Mouse (Mus musculus): Measurements from ENCODE around the gene Tmem170. TPM values are rescaled to one million over a fixed set of nuclear protein-coding genes. Genes with fewer than 3 reads are reported as not detected.

Gene Tmem170
- 1 to 10 TPM; 4.1 to 4.3 TPM for total RNA-seq (2021)

DNA sequence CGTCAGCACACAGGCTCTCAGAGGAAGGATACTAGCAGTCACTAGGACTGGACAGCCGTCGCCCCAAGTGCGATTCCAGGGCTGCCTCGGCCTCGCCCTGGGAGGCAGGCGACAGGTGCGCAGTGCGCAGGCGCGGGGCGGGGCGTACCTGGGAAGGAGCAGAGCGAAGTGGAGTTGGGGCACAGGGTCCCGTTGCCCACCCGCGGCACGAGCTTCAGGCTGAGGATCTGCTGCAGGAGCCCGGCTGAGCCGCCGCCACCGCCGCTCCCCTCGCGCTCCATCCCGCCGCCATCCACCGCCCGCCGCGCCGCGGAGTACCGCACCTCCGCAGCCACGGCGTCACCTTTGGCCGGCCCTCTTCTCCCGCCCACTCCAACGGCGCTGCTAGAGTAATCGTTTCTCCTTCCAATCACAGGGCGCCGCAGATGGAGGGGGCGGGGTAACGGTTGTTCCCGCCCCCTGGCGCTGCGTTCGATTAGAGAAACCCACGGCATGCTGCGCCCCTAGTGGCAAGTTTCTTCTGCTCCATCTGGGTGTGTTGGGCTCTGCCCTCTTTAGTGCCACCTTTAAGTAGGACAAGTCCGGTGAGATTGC is at the start of gene Tmem170:
Gene Tmem170, minus strand, starts transcription at position 396 of the 594 bp plus-strand sequence.
- peak; percentile 94 to 99 for DNase-seq (ENCODE audit: extremely low spot score in 1 of 2, low spot score in 1 of 2)

DNA sequence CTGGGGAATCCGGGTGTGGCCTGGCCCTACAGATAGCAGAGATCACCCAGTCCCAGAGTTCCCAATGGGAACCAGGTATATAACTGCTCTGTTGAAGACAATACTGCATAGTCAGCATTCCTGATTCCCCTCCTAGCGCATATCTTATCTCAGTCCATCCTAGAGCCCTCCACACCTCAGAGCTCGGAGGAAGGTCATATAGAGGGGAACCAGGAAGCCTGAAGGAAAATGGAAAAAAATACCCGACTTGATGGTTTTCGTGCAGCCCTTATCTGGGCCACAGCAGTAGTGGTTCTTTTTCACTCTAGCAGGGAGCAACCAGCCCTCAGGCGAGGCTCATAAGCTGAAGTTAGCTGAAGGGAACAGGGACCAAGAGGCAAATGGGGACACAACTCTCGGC is 48.4 kb upstream of the Tmem170 start:
- no peak for DNase-seq (ENCODE audit: extremely low spot score in 1 of 2, low spot score in 1 of 2)

DNA sequence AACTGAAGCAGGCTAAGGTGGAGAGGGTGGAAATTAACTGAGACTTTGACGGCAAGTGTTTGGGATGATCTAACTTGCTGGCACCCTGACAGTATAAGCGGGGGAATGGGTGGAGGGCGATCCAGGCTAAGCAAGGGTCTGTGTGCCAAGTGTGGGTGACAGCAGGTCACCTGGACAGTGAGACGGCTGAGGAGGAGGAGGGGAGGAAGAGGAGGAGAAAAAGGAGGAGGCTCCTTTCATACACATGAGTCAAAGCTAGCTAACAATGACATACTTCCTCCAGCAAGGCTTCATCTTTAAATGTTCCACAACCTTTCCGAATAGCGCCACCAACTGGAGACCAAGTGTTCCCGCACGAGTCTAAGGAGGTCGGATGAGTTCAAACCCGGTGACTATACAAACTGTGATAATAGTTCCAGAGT is 46.8 kb upstream of the Tmem170 start:
- DNase-seq (ENCODE audit: extremely low spot score in 1 of 2, low spot score in 1 of 2), result peak in 1 of 2 experiments; percentile 51

DNA sequence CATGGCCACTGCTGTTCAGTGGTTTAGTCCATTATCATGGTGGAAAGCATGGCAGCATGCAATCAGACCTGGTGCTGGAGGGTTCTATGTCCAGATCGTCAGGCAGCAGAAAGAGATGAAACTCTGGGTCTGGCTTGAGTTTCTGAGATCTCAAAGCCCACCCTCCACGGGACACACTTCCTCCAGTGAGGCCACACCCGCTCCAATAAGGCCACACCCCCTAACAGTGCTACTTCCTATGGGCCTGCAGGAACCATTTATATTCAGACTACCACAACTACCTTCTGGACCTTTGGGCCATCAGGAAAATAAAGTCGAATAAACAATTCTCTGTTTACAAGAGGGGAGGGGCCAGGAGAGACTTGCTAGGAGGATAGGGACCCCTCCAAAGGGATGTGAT is 44.4 kb upstream of the Tmem170 start:
- no peak for DNase-seq (ENCODE audit: extremely low spot score in 1 of 2, low spot score in 1 of 2)

DNA sequence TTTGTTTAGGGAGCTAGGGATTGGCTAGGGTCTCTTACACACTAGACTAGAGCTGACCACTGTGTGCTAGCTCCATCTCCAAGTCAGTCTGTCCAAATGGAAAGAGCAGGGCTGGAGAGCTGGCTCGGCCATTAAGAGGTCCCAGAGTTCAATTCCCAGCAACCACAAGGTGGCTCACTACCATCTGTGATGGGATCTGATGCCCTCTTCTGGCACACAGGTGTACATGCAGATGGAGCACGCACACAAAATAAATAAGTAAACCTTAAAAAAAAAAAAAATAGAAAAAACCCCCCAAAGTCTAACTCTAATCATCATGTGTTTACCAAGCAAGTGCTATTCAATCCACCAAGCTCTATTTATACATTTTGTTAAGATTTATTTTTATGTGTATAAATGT is 43.1 kb upstream of the Tmem170 start:
- no peak for DNase-seq (ENCODE audit: extremely low spot score in 1 of 2, low spot score in 1 of 2)

DNA sequence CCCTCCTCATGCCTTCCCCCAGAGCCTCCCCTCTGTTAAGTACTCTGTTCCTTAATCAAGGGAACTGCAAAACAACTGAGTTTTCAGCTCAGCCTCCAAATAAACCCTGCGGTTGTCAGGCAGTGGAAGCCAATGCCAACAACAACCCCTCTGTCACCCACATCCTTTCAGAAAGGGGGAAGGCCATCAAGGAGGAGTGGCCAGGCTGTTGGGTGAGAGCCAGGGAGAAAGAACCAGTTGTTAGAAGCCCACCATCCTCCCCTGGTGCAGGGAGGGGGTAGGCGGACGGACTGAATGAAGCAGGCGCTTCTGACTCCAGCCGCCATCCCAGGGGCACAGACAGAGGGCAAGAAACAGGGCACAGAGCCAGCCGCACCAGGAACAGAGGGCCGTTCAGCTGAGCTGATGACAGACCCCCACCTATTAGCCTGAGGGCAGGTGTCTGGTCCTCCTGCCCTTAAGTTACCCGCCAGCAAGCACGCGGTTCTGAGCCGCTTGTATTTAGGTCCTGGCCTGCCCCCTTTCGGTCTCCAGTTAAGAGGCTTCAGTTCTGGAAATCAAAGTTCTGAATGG is 36.4 kb upstream of the Tmem170 start:
- DNase-seq (ENCODE audit: extremely low spot score in 1 of 2, low spot score in 1 of 2), result no peak

DNA sequence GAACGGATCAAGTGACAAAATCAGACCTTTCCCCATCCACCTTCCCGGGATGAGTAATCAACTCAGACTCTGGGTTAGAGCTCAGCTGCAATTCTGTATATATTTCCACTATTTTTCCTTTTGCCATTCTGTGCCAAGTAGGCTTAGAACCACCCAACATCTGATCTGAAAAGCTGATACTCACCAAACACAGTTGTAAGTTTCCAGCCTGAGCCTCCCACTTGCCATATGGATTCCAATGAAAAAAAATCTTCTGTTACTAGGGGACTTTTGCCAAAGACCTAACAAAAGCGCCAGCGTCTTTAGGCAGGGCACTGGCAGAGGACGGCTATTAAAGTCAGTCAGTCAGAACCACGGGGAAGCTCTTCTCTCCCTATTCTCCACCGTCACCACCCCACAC is 35.0 kb upstream of the Tmem170 start:
- DNase-seq (ENCODE audit: extremely low spot score in 1 of 2, low spot score in 1 of 2), result no peak

DNA sequence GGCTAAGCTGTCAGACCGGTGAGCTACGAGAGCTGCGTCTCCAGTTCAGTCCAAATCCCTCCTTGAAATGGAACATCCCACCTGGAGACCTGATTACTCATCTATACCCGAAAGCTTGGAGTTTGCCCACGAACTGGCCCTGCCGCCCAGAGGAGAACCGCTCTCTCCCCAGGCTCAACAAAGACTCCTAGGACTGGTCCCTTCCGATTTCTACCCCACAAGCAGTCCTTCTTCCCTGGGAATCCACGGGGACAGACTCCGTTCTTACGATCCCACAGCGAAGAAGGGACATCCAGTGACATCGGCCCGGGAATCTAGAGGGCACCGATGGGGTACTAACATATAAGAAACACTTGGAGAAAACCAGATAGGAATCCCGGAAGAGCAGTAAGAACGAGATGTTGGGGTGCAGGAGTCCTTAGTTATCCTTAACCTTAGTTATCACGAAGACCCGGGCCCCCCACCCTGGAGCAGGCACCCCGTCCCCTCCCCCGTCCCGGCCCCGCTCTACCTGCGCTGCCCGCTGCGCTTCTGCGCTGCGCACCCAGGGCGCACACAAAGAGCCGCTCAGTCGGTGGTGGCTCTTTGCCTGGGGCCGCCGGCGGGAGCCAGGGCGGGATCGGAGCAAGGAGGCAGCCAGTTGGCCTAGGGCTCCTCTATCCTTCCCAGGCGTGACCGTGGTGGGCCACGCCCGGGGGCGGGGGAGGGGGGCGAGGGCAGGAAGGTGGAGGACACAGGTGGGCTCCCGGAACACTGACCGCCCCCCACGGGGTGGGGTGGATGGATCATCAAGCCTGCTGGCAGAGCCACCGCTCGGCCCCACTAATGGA is 33.3 kb upstream of the Tmem170 start, which contains the start of gene Chst5:
Gene Chst5, minus strand, starts transcription at position 827 of the 830 bp plus-strand sequence.
- DNase-seq (ENCODE audit: extremely low spot score in 1 of 2, low spot score in 1 of 2), result no peak

DNA sequence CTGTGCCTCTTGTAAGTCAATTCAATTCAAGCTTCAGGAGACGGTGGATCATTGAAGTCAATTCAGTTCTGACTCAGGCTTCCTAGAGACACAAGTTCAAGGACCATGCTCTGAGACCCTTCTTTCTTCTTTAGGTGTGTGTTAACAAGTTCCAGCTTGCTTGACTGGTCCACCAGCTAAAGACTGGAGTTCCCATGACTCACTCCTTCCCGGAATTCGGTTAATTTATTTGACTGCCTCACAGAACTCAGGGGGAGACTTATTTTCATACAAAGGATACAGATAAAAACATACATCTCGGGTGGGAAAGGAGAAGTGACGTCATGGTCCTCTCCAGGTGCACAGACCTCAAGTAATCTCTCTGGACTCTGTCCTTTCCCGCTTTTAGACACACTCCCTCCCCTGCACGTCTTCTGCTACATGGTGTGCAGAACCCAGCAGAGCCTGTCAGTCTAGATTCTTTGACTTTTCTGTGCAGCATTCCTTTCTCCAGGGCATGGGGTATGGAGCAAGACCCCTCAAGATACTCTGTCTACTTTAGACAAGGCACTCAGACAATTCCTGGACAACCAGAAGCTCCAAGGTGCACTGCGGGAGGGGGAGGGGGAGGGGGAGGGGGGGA is 29.1 kb upstream of the Tmem170 start:
- no peak for DNase-seq (ENCODE audit: extremely low spot score in 1 of 2, low spot score in 1 of 2)

DNA sequence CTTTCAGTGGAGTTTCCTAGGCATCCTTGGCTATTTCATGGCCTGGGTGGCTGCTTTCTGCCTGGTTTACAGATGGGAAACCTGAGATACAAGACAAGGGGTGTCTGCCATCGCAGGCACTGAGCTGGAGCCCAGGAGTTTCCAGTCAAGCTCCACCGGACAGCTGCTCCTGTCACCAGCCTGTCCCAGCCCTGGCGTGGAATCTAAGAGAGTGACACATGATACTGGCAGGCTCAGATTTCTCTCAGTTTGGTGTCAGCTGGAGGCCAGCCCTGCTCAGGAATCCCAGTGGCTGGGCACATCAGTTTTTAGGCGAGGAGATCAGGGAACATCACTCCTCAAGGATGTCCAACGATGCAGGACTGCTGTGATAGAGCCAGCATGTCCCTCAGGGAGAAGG is 25.5 kb upstream of the Tmem170 start:
- DNase-seq (ENCODE audit: extremely low spot score in 1 of 2, low spot score in 1 of 2), result no peak

DNA sequence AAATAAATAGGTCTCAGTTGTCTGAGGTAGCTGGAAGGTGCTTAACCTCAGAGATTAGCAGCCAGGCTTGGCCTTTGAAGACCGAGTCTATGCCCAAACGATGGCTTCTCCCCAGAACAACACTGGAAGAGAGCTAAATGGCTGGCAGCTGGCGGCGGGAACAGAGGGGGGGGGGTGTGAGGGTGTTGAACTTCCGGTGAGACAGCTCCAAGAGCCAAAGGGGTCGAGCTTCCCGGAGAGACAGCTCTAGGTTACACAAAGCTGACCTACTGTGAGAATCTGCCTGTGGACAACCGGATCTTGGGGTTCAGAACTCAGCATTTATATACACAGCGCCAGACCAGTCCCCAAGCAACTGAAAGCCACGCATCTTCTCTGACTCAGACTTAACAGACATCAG is 22.0 kb upstream of the Tmem170 start:
- DNase-seq (ENCODE audit: extremely low spot score in 1 of 2, low spot score in 1 of 2), result no peak

DNA sequence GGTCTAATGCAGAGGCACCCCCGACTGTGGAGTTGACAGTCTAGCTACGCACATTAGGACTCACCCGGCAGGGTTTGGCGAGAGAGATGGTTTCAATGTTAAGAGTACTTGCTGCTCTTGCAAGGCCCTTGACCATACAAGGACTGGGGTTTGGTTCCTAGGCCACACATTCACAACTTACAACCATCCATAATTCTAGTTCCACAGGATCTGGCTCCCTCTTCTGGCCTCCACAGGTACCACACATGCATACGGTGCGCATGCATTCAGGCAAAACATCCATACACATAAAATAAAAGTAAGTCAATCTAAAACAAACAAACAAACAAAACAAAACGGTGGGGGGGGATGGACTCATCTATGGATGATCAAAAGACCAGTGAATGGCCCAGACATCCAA is 18.4 kb upstream of the Tmem170 start:
- DNase-seq (ENCODE audit: extremely low spot score in 1 of 2, low spot score in 1 of 2), result no peak

DNA sequence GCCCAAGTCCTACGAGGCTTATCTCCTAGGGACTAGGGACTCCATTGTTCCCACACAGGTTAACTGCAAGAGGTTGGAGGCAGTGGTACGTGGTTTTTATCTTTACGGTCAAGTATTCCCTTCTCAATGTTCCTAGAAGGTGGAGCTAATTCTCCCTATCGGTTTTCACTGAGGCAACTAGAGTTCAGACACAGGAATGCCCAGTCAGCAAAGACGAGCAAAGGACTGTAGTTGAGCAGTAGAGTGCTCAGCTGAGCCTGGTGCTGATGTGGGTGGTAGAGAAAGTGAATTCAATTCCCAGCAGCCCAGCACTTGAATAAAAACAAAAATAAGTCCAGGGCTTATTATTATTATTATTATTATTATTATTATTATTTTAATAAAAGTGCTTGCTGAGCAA is 16.1 kb upstream of the Tmem170 start:
- DNase-seq (ENCODE audit: extremely low spot score in 1 of 2, low spot score in 1 of 2), result no peak

DNA sequence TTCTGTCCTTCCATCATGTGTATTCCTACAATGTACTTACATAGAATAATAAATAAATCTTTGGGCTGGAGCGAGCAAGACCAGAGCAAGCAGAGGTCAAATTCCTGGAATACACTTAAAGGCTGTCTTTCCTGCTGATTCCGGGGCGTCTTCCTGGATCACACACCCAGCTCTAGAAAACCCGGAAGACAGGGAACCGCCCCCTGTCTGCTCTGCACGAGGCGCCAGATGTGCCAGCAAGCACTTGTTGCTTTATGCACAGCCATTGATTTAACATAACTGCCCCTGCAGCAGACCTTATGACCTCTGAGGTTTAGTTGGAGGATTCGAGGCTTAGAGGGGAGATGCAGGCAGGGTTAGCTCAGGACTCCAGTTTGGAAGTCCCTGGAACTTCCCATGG is 15.4 kb upstream of the Tmem170 start:
- no peak for DNase-seq (ENCODE audit: extremely low spot score in 1 of 2, low spot score in 1 of 2)

DNA sequence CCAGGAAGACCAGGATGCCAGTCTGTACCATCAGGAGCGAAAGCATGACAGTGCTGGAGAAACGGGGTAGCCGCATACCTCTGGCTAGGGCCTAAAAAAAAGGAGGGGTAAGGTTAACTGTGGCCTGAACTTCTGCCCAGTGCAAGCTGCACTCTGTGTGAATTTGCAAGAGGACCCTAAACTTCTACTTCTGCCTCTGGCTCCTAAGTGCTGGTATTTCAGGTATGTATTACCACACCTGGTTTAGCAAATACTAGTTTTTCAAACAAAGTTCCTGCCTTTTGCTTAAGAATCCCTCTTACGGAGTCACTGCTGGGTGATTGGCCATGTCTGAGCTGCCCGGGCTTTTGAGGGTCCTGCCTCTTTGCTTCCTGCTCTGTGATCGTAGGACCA is 14.4 kb upstream of the Tmem170 start:
- DNase-seq (ENCODE audit: extremely low spot score in 1 of 2, low spot score in 1 of 2), result no peak

DNA sequence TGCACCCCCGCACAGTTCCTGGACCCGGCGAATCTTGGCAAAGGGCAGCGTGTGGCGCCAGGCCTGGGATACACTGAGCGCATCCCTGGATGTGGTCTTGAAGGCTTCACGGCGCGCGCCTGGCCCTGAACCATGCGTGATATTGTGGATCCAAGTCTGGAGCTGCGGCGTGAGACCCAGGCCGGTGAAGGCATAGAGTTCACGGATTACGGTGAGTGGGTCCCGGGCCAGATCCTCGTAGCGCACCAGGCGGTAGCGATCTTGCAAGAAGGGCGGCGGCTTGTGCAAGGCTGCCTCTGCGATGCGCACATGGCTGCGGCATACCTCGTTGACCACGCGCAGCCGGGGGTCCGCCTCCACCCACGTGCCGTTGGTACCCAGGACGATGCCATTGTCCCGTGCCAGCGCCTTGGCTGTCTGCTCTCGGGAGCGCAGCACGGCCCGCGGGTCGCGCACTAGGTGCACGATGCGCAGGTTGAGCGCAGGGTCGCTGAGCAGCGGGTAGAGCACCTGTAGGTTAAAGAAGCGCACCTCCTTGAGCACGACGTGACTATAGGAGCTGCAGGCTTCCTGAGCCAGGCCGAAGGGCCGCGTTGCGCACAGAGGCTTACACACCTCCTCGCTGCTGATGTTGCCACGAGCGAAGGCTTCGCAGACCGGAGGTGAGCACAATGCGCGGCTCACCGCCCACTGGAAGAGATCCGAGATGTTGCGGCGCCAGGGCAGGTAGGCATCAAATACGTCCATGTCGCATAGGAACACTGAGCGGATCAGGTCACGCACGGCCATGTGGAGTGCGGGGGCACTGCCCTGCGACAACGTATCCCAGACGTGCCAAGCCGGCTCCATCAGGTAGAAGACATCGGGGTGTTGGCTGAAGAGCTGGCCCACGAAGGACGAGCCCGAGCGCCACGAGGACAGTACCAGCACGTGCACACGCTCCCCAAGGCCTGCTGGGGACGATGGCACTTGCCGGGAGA is 13.7 kb upstream of the Tmem170 start:
- no peak for DNase-seq (ENCODE audit: extremely low spot score in 1 of 2, low spot score in 1 of 2)

DNA sequence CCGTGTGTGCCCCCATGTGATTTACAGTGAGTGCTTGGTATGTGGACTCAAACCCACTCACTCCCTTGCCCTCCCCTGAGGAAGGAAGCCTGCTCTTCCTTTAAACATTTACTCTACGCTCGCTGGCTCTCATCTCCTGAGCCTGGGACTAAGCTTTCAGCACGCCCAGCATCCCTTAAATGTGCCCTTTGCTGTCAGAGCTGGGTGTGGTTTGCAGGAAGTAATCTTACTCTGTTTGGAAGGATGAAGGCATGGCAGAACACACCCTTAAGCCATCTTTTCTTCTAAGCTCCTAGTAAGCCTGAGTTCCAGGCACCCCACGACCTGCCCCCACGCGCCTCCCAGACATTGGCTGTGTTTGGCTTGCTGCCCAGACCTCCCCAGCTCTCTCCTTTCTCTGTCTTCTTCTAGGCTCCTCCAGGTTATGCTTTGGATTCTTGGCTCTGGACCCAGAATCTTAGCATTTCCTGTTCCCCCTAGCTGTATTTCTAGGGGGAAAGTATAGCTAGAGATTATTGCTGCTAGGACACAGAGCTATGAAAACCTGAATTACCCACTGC is 11.6 kb upstream of the Tmem170 start:
- DNase-seq (ENCODE audit: extremely low spot score in 1 of 2, low spot score in 1 of 2), result no peak

DNA sequence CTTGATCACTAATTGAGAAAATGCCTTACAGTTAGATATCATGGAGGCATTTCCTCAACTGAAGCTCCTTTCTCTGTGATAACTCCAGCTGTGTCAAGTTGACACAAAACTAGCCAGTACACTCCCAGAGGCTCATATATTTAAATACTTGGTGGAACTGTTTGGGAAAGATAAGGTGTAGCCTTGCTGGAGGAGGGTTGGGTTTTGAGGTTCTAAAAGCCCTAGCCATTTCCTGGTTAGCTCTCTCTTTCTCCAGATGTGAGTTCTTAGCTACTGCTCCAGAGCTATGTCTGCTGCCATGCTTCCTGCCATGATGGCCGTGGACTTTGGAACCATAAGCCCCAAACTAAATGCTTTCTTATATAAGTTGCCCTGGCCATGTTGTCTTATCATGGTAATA is 10.9 kb upstream of the Tmem170 start:
- DNase-seq (ENCODE audit: extremely low spot score in 1 of 2, low spot score in 1 of 2), result no peak

DNA sequence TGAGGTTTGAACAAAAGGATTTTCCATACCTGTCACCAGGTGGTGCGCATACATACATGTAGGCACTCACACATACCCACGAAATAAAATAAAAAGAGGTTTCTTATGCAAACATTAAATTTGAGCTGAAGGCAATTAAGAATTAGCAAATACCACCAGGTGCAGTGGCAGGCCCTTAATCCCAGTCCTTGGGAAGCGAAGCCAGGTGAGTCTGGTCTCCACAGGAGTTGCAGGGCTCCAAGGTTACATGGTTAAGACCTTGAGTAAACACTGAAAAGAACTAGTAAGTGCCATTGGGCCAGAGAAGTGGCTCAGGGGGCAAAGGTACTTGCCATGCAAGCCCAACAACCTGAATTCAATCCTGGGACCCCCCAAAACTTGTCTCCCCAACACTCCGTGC is 7.1 kb upstream of the Tmem170 start:
- no peak for DNase-seq (ENCODE audit: extremely low spot score in 1 of 2, low spot score in 1 of 2)

DNA sequence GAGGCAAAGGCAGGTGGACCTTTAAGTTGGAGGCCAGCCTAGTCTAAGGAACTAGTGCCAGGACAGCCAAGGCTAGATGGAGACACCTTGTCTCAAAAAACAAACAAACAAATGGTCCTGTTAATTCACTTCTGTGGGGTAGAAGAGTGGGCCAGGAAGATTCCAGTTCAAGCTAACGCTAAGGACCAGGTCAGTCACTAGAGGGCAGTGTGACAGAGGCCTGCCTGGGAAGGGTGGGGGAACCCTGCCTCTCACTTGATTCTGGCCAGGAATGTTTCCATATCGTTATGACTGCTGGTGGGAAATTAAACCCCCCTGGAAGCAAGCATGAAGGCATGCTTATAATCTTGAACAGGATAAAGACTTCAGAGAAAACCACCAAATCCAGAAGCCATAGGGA is 5.0 kb upstream of the Tmem170 start:
- DNase-seq (ENCODE audit: extremely low spot score in 1 of 2, low spot score in 1 of 2), result peak in 1 of 2 experiments; percentile 40
